Mouse (Mus musculus): ENCODE measurements around the gene G6pc3. TPM values are rescaled to one million over a fixed set of nuclear protein-coding genes. Genes with fewer than 3 reads are reported as not detected.
"Not testable (repeated sequence)": the region's sequence is repeated elsewhere in the genome, so short reads cannot be mapped to it uniquely, and the experiment has no call there.

Gene G6pc3
- 23.4 and 23.8 TPM in 2 replicates for total RNA-seq (2015)
- 14.7 and 19.1 TPM in 2 replicates for total RNA-seq (2017)

DNA sequence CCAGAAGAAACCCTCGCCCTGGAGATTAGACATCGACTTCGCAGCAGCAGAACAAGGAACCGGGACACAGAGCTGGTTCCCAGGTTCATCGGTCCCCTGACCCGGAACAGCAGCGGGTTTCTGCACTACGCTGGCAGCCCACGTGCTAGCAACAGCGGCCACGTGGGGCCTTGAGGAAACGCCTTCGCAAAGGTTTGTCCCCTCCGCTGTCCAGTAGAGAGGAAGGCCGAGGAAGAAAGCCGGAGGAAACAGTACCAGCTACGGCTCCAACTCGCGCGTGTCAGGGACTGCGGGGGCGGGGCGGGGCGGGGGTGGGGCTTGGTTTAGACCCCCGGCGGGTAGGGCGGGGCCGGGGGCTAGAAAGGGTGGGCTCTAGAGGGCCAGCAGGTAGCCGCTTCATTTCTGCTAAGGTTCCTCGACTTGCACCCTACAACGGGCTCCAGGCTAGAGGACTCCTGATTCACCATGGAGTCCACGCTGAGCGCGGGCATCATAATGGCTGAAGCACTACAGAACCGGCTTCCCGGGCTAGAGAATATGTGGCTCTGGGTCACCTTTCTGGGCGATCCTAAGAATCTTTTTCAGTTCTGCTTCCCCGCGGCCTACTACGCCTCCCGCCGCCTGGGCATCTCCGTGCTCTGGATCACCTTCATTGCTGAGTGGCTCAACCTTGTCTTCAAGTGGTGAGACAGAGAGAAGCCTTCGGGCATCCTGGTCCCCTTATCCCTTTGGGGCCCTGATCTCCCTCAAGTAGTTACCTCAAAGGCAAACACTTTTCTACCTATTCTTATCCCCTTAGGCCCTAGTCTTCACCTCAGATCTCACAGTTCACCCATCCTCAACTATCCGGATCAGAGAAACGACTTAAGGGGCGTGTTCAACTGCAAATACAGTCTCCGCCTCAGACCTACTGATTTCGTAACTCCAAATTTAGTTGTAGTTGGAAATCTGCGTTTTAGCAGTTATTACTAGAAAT is at the start of gene G6pc3:
TSS of gene G6pc3 (plus strand) at position 160 of the 976 bp plus-strand sequence.
- peak; percentile 81 for ATAC-seq (ENCODE audit: poor library complexity, severe bottlenecking)

DNA sequence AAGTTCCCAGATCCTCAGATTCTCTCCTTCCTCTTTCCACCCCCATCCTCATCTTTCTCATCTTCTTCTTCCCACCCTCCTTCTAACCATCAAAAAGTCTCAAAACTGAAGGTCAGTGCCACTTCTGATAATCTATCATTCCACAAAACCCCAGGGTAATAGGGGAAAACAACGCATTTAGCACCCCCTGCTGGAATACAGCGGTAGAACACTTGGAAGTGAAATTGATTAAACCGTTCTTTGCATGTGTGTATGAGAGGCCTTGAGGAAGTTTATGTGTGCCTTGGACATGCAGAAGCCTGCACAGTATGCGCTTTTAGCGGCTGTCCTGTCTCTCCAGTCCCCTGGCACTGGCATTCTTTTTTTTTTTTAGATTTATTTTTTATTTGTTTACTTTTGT is 48.9 kb upstream of the G6pc3 start:
- ATAC-seq (ENCODE audit: poor library complexity, severe bottlenecking): peak; percentile 52

DNA sequence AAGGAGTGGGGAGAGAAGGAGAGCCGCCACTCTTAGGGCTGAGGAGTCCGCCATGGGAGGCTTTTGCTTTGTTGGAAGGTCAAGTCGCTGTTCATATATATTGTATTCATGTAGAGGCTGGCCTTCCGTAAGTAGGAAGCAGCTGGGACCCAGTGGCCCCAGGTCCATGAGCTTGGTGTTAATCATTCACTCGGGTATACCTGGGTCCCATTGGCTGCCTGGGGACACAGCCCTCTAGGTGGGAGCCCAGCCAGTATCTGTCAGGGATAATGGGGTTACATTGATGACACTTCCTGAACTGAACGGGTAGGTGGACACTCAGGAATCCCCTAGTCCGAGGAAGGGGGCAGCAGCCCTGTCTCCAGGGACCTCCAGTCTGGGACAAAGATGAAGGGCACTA is 47.1 kb upstream of the G6pc3 start:
- ATAC-seq (ENCODE audit: poor library complexity, severe bottlenecking): no peak

DNA sequence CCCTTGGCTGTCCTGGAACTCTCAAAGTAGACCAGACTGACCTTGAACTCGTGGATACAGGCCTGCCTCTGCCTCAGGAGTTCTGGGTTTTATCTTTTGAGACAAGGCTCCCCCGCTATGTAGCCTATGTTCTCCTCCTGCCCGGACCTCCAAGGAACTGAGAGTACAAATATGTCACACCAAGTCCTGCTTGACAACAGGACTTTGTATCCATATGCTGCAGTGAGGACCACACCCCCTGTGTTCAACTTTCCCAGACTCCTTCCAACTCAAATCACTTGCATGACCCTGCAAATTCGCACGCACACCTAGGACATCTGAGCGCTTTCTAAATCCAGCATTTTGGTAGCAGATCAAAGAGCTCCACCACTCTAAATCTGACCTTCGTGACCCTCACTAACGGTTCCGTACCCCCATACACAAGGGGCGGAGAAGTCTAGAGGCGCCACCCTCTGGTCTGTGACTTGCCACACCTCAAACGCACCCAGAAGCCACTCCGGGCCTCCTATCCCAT is 44.4 kb upstream of the G6pc3 start:
- no peak for ATAC-seq (ENCODE audit: poor library complexity, severe bottlenecking)

DNA sequence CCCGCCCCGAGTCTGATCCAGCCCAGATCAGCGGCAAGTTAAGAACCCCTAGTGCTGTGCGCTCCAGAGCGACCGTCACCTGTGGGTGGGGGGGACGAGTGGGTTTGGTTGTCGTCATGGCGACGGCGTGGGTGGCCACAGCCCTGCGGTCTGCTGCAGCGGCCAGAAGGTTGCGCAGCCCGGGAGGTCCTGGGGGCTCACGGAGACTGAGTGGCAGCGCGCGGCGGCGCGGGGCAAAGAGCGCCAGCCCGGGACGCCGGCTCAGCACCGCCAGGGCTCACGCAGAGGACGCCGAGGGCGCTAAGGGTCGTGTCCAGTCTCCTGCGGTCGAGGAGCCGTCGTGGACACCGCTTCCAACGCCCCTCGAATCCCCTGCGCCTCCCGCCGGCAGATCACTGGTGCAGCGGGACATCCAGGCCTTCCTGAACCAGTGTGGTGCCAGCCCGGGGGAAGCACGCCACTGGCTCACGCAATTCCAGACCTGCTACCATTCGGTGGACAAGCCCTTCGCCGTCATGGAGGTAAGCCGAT is 43.9 kb upstream of the G6pc3 start, which contains the start of gene Nags:
TSS of gene Nags (plus strand) at position 43 of the 531 bp plus-strand sequence.
- no peak for ATAC-seq (ENCODE audit: poor library complexity, severe bottlenecking)

DNA sequence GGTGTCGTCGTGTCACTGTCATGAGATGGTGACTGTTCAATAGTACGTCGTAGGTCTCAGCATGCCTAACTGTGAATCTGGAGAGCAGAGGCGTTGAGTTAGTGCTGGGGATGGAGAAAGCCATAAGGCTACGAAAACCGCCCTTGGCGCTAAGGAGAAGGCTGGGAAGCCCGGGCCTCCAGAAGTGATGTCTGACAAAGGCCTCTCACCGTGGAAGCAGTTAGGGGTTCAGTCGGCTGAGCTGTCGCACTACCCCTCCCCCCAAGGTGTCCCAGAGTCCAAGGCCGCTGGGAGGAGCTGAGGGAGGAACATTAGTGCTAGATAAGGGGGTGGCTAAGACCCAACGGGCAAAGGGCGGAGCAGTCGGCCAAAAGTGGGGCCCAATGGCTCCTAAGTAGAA is 43.4 kb upstream of the G6pc3 start:
- ATAC-seq (ENCODE audit: poor library complexity, severe bottlenecking): no peak

DNA sequence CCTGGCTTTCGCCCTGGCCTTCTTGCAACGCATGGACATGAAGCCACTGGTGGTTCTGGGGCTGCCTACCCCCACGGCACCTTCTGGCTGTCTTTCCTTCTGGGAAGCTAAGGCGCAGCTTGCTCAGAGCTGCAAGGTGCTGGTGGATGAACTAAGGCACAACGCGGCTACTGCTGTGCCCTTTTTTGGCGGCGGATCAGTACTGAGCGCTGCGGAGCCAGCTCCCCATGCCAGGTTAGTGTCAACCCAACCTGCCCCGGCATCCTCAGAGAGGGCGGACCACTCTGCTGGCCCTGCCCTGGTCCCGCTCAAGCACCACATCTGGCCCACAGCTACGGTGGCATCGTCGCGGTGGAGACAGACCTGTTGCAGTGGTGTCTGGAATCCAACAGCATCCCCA is 42.9 kb upstream of the G6pc3 start:
- ATAC-seq (ENCODE audit: poor library complexity, severe bottlenecking): no peak

DNA sequence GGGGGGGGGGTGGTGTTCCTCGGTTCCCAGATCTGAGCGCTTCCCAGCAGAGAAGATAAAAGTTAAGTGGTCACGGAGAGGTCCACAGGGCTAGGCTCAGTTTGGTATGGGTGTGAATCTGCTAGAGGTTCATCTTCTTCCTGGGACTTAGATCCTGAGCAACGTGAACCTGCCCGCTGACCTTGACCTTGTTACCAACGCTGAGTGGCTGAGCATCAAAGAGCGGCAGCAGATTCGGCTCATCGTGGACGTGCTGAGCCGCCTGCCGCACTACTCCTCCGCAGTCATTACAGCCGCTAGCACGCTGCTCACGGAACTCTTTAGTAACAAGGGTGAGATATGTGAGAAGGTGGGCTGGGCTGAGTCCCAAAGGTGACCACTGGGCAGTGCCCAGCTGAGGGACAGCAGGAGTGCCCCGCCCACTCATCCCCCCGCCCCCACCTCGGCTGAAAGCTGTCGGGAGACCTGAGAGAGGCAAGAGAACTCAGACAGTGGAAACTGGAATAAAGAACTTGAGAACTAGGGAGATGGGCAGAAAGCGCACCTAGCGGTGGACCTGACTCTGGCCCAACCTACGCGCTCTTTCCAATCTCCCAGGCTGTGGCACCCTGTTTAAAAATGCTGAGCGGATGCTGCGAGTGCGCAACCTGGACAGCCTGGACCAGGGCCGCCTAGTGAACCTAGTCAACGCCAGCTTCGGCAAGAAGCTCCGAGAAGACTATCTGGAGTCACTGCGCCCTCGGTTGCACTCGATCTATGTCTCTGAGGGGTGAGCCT is 42.0 kb upstream of the G6pc3 start:
- no peak for ATAC-seq (ENCODE audit: poor library complexity, severe bottlenecking)

DNA sequence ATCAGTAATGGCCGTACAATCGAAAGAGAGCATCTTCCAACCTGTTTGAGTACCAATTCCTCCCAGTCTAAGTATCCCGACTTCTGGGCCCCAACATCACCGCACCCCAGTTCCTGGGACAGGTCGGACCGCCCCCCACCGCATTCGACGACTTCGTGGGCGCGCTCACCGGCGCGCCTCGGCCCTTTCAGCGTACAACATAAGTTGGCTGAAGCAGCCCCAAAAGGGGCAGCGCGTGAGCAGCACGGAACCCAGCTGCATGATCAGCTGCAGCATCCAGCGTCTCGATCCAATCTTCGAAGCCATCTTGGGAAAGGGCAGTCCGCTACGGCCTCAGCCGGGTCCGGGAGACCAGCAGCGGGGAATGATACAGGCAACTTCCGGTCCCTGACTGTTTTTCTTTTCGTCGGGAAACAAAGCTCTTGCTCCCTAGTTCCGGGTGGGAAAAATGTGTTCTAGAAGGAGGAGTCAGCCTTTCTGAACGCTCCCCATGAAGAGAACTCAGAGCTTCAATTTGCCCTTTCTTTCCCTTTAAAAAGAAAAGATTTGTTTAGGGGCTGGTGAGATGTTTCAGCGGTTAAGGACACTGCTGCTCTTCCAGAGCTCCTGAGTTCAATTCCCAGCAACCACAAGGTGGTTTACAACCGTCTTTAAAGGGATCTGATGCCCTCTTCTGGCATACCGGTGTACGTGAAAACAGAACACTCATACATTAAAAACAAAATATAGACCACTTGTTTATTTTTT is 33.2 kb upstream of the G6pc3 start, which contains the start of gene Tmem101:
TSS of gene Tmem101 (minus strand) at position 366 of the 747 bp plus-strand sequence.
- ATAC-seq (ENCODE audit: poor library complexity, severe bottlenecking): peak; percentile 97

DNA sequence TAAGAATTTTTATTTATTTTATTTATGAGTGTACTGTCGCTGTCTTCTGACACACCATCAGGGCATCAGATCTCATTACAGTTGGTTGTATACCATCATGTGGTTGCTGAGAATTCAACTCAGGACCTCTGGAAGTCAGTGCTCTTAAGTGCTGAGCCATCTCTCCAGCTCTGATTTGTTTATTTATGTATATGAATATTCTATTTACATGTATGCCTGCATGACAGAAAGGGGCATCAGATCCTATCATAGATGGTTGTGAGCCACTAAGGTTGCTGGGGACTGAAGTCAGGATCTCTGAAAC is 32.7 kb upstream of the G6pc3 start:
- ATAC-seq (ENCODE audit: poor library complexity, severe bottlenecking): no peak

DNA sequence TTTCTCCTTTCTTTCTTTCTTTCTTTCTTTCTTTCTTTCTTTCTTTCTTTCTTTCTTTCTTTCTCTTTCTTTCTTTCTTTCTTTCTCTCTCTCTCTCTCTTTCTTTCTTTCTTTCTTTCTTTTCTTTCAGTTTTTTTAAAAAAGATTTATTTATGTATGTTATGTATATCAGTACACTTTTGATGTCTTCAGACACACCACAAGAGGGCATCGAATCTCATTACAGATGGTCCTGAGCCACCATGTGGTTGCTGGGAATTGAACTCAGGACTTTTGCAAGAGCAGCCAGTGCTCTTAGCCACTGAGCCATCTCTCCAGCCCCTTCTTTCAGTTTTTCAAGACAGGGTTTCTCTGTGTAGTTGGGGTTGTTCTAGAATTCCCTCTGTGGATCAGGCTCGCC is 31.4 kb upstream of the G6pc3 start:
- ATAC-seq (ENCODE audit: poor library complexity, severe bottlenecking): not testable (repeated sequence)

DNA sequence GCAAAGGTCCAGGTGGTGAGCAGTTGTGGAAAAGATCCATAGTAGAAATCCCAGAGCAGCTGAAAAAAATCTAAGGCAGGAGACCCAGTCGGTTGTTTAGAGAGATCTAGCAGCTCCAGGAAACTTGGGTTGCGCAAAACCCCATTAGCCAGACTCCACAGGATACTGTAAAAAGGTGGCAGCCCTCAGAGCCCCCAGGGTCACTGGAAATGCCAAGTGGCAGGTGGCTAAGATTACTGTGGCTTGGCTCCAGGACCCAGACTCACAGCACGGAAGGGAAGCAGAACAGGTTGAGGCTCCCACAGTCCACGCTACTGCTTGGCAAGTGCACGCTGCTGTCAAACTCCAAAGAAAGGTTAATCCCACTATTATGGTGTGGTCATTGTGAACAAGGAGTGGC is 29.6 kb upstream of the G6pc3 start:
- ATAC-seq (ENCODE audit: poor library complexity, severe bottlenecking): no peak

DNA sequence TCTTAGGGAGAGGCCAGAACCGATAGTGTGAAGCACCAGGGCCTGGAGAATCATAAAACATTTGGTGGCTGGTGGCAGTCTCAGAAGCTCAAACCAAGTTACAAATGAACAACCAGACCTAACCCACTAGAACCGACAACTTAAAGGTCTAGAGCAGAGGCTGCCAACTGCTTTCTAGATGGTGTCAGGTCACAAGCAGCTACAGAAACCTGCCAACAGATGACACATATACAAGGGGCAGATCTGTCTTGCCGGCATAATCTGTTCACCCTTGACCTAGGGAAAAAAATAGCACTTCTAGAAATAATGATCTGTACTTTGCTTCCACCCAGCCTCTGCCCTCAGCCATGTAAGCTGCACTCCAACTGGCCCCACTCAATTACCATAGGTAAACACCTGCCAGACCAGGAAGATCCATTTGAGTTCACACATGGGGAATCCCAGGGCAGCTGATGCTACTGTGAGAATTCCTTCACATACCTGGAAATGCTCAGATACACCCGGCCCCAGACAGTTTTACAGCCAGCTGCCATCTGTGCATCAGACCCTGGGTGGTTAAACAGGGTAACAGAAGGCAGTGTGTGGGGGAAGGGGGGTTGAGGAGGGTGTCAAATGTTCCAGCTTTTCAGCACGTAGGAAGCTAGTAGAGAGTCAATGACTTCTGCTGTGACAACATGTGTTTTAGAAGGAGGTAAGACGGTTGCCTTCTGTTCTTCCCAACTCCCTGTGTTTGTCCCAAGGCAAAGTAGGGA is 23.3 kb upstream of the G6pc3 start:
- no peak for ATAC-seq (ENCODE audit: poor library complexity, severe bottlenecking)

DNA sequence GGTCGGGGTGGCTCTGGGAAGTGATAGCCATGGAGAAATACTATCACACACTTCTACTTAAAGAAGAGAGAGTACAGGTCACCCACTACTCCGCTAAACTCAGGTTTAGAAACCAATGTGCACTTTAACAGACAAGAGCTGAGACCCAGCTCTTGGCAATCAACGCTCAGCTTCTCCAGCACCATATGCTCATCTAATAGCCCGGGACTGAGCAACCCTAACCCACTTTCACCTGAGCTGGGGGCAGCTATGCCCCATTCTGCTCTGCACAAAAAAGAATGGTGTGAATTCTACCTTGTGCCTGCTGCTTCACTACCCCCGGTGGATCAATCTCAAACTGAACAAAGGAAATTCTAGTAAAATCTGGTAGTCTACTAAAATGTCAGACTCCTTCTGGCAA is 21.9 kb upstream of the G6pc3 start:
- ATAC-seq (ENCODE audit: poor library complexity, severe bottlenecking): no peak

DNA sequence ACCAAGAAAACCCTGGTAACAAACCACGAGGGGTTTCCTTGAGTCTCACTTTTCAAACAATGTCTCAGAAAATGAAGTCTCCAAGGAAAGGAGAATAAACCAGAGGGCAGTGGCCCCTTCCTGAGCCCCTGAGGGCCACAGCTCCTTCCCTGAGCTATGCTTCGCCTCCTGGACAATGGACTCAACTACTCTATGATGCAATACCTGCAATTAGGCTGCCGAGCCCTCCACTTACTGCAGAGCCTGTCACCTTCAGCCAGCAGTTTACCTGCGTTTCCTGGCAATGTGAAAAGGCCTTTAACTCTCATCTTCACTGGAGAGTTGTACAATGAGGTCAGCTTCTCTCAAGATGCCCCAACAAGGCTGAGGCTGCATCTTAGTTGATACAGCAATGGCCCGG is 20.7 kb upstream of the G6pc3 start:
- ATAC-seq (ENCODE audit: poor library complexity, severe bottlenecking): no peak

DNA sequence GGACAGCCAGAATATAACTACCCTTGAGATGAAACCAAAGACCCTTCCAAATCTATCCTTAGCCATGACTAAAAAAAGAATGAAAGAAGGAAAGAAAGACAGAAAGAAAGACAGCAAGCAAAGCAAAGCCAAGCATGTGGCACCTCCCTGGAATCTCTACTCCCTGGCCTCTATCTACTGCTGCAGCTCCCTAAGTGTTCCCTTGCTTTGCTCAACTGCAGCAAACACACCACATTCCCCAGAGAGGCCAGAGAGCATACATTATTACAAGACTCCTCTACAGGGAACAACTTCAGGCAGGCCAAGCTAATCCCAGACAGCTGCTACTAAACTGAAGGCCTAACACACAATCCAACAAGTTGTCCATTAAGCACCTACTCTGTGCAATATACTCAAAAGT is 9.6 kb upstream of the G6pc3 start:
- ATAC-seq (ENCODE audit: poor library complexity, severe bottlenecking): no peak

DNA sequence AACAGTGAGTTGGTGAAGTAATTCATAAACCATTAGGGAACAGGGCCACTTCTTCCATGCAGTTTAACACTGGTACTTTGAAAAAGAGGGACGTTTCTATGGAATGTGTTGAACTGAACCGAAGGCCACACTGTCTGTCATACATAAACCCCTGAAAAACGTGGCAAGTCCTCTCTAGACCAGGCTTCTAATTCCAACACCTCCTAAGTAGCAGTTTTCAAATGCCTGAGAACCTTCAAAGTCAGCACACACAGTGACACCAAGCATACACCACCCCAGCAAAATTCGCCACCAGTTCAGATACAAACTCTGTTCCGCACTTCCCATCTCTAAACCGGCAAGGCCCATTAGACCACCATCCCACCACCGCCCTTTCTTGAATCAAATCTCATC is 5.2 kb upstream of the G6pc3 start:
- no peak for ATAC-seq (ENCODE audit: poor library complexity, severe bottlenecking)

DNA sequence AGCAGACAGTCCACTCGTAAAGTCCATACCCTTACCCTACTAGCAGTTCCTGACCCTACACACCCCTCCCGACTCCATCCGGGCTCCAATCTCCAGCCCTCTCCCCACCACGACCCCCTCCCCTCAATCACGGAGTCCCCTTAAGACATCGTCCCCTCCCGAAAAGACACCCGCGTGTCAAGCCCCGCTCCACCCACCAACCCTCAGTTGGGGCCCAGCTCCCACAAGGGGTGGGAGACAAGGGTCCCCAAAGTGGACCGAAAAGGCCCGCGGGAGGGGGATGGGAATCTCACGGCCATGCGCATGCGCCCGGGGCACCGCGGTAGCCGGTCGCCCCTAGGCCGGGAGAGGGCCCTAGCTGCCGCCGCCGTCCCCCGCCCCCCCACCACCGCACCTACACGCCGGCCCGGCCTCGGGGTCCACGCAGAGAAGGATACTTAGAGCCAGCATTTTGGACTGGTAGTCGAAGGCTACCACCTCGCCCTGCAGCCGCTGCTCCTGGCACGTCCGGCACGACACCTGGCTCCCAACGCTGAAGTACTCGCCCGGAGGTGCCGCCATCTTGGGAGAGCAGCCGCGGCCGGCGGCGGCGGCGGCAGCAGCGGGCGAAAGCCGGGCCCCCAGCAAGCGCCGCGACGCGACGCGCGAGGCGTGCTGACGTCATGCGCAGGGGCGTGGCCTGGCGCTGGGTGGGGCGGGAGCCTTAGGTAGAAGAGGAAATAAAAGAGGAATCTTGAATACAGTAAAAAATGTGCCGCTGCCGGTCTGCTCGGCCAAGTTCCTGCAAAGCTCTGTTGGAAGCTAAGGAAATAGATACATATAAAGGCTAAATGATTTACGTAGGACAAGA is 4.5 kb upstream of the G6pc3 start, which contains the start of gene Lsm12:
TSS of gene Lsm12 (minus strand) at position 651 of the 850 bp plus-strand sequence.
- peak; percentile 90 for ATAC-seq (ENCODE audit: poor library complexity, severe bottlenecking)

DNA sequence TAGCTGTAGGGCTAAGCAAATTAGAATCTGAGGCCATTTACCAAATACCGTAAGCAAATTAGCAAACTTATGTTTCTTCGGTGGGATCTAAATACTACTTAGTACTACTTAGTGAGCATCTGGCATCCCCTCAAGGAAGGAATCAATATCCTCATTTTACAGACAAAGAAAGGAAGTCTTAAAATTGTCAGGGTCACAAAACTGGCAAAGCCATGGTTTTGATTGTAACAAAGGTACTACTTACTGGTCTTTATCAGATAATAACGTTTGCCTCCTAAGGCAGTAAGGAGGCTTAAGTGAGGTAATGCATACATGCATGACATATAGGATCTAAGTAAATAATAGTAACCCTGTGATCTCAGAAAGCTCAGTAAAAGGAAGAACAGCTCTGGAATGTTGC is 3.7 kb upstream of the G6pc3 start:
- no peak for ATAC-seq (ENCODE audit: poor library complexity, severe bottlenecking)

All from megakaryocyte, adult 5-6 weeks (primary cell).